Mouse (Mus musculus): ENCODE measurements at regions not wholly inside any gene's neighbourhood (a gene's known extent, or its start where the extent isn't known, plus 50 kb on each side); places are given as distances from the start of the nearest gene placed in this dataset.
A peak's percentile ranks its signal among the peaks of the same experiment; 100 is the strongest.

DNA sequence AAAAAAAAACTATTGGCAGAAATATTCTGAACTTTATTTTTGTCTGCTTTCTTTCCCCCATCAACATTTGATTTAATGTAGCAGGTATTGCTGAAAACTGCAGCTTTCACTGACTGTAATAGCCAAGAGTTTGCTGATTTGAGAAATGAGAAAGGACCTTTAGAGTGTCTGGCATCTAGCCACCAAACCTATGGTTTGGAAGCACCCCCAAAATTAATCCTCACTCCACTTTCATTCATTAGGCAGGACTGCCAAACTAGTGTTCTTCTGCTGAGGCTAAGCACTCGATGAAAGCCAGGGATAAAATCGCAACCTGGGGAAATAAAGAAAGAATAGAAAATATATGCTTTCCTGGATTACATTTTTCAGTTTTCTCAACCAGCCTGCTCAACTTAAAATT lies 320.4 kb downstream of the Atp6ap1l start:
- TF ChIP-seq CTCF (IDR thresholded peaks at IDR 0.05): no peak
- intact Hi-C loops (cut with DNase I): no loop called here
- no peak for DNase-seq

DNA sequence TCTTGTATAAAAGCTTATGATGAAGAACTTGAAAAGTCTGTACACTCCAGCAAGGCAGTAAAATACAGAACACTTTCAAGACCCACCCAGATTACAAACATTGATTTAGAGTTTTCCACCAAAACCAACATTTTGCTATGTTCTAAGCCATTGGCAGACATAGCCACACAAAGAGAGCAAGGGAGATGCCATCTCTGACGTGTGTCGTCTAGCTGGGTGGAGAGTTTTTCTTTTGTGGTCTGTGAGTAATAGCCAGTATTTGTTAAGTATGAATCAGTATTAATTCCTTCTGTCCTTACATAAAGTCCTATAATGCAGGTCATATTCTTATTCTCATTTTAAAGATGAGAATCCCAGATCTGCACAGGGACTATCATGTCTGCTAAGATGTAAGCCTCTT lies 329.8 kb downstream of the Atp6ap1l start:
- intact Hi-C loops (cut with DNase I): no loop called here
- DNase-seq: no peak
- H3K27ac ChIP-seq: no peak overlapping the region
- TF ChIP-seq CTCF (IDR thresholded peaks at IDR 0.05): no peak
- H3K4me3 ChIP-seq: no peak overlapping the region

More for the DNA sequence above, 320.4 kb downstream of the Atp6ap1l start:
- H3K27ac ChIP-seq: no peak overlapping the region
- H3K4me3 ChIP-seq: no peak overlapping the region

DNA sequence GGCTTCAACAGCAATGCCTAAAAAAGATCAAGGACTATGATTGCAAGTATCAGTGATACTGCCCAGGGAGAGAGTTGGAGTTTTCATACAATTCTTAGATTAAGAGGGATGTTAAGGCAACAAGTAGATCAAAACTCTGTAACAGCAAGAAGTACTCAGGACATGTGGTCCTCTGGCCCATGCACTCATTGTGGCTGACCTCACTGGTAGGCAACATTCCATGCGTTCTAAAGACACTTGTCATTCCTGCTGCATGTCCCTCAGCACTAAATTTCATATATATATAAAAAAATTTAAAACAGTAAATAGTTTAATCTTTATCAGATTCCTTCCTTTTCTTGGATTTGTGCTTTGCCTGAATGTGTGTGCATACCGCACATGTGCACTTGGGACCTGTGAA lies 332.6 kb downstream of the Atp6ap1l start:
- H3K27ac ChIP-seq: no peak overlapping the region
- DNase-seq: no peak

DNA sequence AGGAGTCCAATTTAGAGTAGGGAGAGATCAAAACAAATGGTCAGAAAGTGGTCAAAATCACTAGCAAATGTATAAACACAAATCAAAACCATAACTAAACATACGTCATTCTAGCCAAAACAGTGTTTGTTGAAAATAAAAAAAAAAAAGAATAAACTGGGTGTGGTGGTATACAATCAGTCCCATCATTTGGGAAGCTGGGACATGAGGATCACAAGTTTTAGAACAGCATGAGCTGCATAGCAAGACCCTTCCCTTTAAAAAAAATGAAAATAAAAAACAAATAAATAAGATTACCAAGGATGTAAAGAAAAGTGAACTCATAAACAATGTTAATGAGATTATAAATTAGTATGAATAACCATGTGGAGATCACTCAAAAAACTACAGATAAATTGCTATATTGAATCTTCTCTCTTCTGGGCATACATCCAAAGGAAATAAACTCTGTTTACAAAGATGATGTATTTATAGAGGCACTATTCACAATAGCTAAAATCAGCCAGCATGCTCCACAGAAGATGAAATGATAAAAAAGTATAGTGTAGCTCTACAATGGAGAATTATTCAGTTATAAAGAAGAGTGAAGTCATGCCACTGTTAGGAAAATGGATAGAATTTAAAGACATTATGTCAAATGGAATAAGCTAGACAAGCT lies 341.8 kb downstream of the Atp6ap1l start:
- H3K4me3 ChIP-seq: no peak overlapping the region
- no peak overlapping the region for H3K27ac ChIP-seq
- intact Hi-C loops (cut with DNase I): no loop called here
- DNase-seq: no peak
- TF ChIP-seq CTCF (IDR thresholded peaks at IDR 0.05): no peak

More for the DNA sequence above, 332.6 kb downstream of the Atp6ap1l start:
- intact Hi-C loops (cut with DNase I): no loop called here
- no peak overlapping the region for H3K4me3 ChIP-seq
- TF ChIP-seq CTCF (IDR thresholded peaks at IDR 0.05): no peak

DNA sequence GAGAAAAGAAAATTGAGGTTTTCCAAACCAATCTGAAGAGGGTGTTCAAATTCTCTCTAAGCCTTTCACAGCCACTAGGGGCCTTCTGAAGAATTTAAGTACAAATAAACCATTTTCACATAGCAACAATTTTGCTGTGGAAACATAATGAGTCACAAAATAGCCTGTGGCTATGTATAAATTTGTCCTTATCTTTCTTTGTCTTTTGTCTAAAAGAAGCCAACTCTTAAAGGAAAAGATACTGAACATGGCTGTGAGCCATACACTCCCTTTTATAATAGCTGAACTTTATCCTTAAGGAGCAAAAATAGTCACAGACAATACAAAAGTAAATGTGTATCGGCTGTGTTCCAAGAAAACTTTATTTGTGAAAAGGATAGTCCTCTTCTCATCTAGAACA lies 345.1 kb downstream of the Atp6ap1l start:
- Histone ChIP-seq H3K27ac (no peak overlapping the region), H3K4me3 (no peak overlapping the region)
- no peak for DNase-seq
- intact Hi-C loops (cut with DNase I): no loop called here
- no peak for TF ChIP-seq CTCF (IDR thresholded peaks at IDR 0.05)

DNA sequence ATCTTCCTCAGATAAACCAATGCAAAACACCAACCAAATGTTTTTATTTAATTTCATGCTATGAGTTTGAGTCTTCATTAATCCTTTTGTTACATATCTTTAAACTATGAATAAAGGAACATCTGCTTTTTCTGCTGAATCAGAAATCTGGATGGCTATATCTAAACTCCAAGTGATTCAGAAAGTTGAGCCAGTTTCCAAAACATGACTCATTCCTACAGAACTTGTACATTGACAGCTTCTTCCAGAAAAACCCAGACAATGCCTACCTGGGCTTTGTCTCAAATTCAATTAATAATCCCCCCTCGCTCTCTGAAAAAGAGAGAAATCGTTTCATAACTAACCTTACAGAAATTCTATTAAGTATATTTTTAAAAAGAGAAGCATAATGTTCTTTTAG lies 345.7 kb downstream of the Atp6ap1l start:
- intact Hi-C loops (cut with DNase I): no loop called here
- DNase-seq: no peak
- no peak for TF ChIP-seq CTCF (IDR thresholded peaks at IDR 0.05)
- H3K27ac ChIP-seq: no peak overlapping the region
- H3K4me3 ChIP-seq: no peak overlapping the region

DNA sequence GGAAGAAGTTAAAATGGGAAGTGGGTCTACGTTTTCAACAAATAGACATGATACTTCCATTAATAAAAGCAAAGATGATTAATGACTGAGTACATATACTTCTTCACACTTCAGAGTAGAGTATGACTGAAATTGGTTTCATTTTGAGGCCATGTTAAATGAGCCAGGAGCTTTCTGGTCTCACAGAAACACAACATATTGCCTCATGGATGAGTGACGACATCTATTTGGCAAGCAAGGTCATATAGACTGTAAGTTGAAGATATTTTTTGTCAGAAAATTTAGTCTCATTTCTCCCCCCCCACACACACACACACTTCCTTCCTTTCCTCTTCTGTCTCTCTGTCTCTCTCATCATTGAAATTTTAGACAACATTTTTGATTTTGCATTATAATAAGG lies 354.0 kb downstream of the Atp6ap1l start:
- intact Hi-C loops (cut with DNase I): no loop called here
- no peak for DNase-seq
- Histone ChIP-seq H3K27ac (no peak overlapping the region), H3K4me3 (no peak overlapping the region)
- no peak for TF ChIP-seq CTCF (IDR thresholded peaks at IDR 0.05)

DNA sequence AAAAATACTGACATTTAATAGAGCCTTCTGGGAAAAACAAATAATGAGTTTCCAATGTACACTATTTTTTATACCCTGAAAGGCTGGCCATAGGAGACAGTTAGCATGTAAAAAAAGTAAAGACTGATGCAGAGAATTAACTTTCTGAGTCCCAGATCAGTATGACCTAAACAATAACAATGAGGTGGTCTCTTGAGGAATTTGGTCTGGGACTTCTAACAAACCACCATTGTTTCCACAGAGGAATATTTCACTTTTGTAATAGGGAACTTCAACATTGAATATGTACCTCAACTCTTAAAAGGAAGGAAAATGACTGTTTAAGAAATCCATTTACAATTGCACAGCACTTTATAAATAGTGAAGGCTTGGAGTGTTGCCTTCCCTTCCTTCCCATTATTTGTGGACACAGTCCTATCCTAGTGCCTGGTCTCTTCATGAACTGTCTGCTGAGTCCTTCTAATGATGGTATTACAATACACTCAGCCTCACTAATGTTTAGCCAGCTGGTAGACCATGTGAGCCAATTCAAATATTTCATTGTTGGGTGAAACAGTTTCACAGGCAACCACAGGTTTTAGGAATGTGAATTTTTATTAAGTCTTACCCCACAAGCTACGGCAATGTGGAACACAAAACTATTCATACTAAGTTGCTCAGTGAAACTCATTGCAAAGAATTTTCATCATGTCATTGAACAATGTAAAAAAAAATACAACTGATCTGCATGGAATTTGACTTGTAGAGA lies 358.7 kb downstream of the Atp6ap1l start:
- no peak for DNase-seq
- H3K4me3 ChIP-seq: no peak overlapping the region
- H3K27ac ChIP-seq: no peak overlapping the region
- intact Hi-C loops (cut with DNase I): no loop called here
- no peak for TF ChIP-seq CTCF (IDR thresholded peaks at IDR 0.05)

DNA sequence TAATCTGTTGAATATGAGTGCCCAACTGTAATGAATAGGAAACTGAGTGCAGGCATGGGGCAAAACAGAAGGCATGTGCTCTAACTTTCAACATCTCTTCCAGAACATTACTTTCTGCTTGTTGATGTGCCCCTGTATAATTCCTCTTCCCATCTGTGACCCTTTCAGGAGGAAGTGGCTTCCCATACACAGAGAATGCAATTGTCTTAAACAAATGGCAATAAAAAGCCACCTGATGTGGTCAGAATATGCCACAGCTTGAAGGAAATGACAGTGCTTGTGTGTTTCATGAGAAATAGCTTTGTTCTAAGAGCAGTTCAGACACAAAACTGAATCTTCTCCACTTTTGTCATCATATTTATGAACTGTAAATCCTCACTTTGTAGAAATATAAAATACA lies 359.3 kb downstream of the Atp6ap1l start:
- no peak for DNase-seq
- TF ChIP-seq CTCF (IDR thresholded peaks at IDR 0.05): no peak
- Histone ChIP-seq H3K4me3 (no peak overlapping the region), H3K27ac (no peak overlapping the region)
- intact Hi-C loops (cut with DNase I): no loop called here

DNA sequence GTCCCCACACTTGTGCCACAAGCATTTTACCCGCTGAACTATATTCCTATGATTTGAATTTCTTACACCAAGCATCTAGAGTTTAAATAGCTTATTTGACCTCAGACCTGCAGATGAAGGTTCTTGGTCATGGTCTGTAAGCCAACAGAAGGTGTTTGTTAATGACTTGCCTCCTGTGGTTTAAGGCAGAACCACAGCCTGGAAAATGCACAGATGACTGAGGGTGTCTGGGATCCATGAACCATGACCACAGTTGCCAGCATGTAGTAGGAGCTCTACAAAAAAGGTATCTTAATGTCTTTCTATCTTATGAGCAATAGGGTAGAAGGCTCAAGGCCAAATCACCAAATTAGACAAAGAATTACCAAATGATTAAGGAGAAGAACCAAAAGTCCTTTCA lies 367.6 kb downstream of the Atp6ap1l start:
- intact Hi-C loops (cut with DNase I): no loop called here
- Histone ChIP-seq H3K27ac (no peak overlapping the region), H3K4me3 (no peak overlapping the region)
- TF ChIP-seq CTCF (IDR thresholded peaks at IDR 0.05): no peak
- DNase-seq: no peak

DNA sequence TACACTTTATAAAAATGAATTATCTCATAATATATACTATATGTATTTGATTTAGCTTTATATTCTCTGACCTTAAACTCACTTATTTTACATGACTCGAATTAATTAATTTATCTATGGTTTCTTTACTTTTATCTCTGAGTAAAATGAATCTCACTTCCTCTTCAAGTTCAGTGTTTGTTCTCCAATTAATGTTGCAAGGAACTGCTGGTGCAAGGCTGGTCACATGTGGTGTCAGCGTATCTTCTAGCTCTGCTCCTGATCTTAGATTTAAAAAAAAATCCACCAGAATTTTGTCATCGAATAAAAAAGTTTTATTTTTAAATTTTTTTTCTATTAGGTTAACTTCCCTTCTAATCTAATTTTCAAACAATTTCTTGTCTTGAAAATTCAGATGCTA lies 378.2 kb downstream of the Atp6ap1l start:
- Histone ChIP-seq H3K27ac (no peak overlapping the region), H3K4me3 (no peak overlapping the region)
- no peak for TF ChIP-seq CTCF (IDR thresholded peaks at IDR 0.05)
- no peak for DNase-seq
- intact Hi-C loops (cut with DNase I): no loop called here

DNA sequence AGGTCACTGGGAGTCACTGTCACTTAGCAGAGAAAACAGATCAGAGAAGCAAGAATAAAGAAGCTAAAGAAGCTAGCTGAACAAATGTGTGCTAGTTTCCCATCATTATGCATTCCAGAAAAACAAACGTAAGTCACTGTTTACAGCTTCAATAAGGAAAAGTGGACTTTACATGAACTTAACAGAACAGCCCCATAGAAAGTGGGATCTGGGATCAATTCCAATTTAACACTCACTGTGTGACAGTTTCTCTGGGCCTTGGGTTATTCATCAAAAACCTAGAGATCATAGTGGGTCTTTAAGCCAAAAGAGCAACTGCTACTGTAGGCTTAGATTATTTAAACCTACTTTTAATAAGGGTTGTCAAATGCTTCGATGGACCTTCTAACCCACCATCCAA lies 379.4 kb downstream of the Atp6ap1l start:
- intact Hi-C loops (cut with DNase I): no loop called here
- no peak for TF ChIP-seq CTCF (IDR thresholded peaks at IDR 0.05)
- Histone ChIP-seq H3K27ac (no peak overlapping the region), H3K4me3 (no peak overlapping the region)
- DNase-seq: no peak

DNA sequence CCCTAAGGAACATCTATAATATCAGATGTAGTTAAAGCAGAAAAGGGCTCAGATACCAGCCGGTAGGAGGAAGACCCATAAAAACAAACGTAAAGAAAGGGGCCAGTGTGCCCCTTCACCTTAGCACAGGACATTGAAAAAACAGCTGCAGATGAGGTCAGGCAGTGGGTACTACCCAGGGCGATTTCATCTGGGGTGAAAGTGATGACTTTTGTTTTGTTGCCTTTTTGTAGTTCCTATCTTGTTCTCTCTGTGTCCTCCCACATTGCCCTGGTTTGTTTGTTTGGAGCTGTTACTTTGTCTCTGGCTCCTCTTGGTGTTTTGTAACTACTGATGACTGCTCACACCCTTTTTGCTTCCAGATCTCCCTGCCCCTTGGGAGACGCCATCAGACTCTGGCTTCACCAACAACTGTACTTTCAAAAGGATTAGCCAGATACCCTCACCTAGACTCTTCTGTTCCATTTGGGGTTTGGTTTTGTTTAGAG lies 383.4 kb downstream of the Atp6ap1l start:
- no peak overlapping the region for H3K27ac ChIP-seq
- no peak for TF ChIP-seq CTCF (IDR thresholded peaks at IDR 0.05)
- intact Hi-C loops (cut with DNase I): no loop called here
- no peak overlapping the region for H3K4me3 ChIP-seq
- DNase-seq: peak; percentile 39
